Mouse (Mus musculus): ENCODE results near the gene Pou3f4. TPM values are rescaled to one million over a fixed set of nuclear protein-coding genes. Genes with fewer than 3 reads are reported as not detected.

Pou3f4 gene
- polyA plus RNA-seq, 1 experiment from 2014 or later = 8.4 TPM

GRCm38 (mm10) chrX:110814592-110815548 lies 790 bp downstream of the Pou3f4 start:
- Histone ChIP-seq H3K4me1 (ENCODE audit: control insufficient read depth, insufficient read depth, low read length) (no peaks in the 10 kb centered on the region), H3K4me2 (ENCODE audit: low read depth, low read length) (peak overlapping the region; percentile 50), H3K4me3 (ENCODE audit: low read depth, low read length) (peak overlapping the region; percentile 39), H3K36me3 (ENCODE audit: control insufficient read depth, insufficient read depth, low read length) (no peaks in the 10 kb centered on the region), H3K9me3 (ENCODE audit: control insufficient read depth, low read length) (no peaks in the 10 kb centered on the region), H3K9ac (replicated peaks; ENCODE audit: low read depth, low read length) (peak overlapping the region; percentile 56), H3K27ac (ENCODE audit: low read depth, low read length) (peak overlapping the region; percentile 65), H3K27me3 (ENCODE audit: control insufficient read depth, insufficient read depth, low read length) (no peaks in the 10 kb centered on the region)
- peak; percentile 38 for ATAC-seq (ENCODE audit: low read depth)
- 19% methylated on average over 52 of the region's 52 CpGs for WGBS

DNA sequence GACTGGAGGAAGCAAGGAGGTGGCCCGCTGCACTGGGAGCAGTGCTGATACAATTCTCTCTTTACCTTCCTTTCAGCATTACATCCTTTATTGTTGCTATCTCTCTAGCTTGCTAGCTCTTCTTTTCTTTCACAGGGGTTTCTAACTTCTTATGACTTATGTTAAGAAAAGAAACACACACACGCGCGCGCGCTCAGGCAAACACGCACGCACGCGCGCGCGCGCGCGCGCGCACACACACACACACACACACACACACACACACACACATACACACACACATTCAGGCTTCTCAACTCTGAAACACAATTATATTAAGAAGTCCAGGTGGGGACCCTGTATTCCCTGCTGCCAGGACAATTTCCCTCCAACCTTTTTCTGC lies 1.5 kb downstream of the Pou3f4 start:
- peak overlapping the region; percentile 56; the same call in 1 of the 2 replicates for H3K9ac ChIP-seq (replicated peaks; ENCODE audit: low read depth, low read length)
- H3K27ac ChIP-seq (ENCODE audit: low read depth, low read length) = peak overlapping the region; percentile 65
- H3K4me2 ChIP-seq (ENCODE audit: low read depth, low read length) = peak overlapping the region; percentile 50
- peak overlapping the region; percentile 39 for H3K4me3 ChIP-seq (ENCODE audit: low read depth, low read length)
- ATAC-seq (ENCODE audit: low read depth) = no peak
- H3K4me1 ChIP-seq (ENCODE audit: control insufficient read depth, insufficient read depth, low read length) = no peaks in the 10 kb centered on the region
- WGBS = 35% methylated on average over 16 of the region's 18 CpGs
- H3K36me3 ChIP-seq (ENCODE audit: control insufficient read depth, insufficient read depth, low read length) = no peaks in the 10 kb centered on the region
- H3K9me3 ChIP-seq (ENCODE audit: control insufficient read depth, low read length) = no peaks in the 10 kb centered on the region
- no peaks in the 10 kb centered on the region for H3K27me3 ChIP-seq (ENCODE audit: control insufficient read depth, insufficient read depth, low read length)

- 17% methylated on average over 16 of the region's 16 CpGs for WGBS
- Histone ChIP-seq H3K4me1 (ENCODE audit: control insufficient read depth, insufficient read depth, low read length) (no peaks in the 10 kb centered on the region), H3K9ac (replicated peaks; ENCODE audit: low read depth, low read length) (peak overlapping the region; percentile 56), H3K4me2 (ENCODE audit: low read depth, low read length) (peak overlapping the region; percentile 50), H3K4me3 (ENCODE audit: low read depth, low read length) (peak overlapping the region; percentile 39), H3K27me3 (ENCODE audit: control insufficient read depth, insufficient read depth, low read length) (no peaks in the 10 kb centered on the region), H3K9me3 (ENCODE audit: control insufficient read depth, low read length) (no peaks in the 10 kb centered on the region), H3K36me3 (ENCODE audit: control insufficient read depth, insufficient read depth, low read length) (no peaks in the 10 kb centered on the region), H3K27ac (ENCODE audit: low read depth, low read length) (peak overlapping the region; percentile 55)
- ATAC-seq (ENCODE audit: low read depth) = no peak
These were observed 2.5 kb downstream of the Pou3f4 start for GRCm38 (mm10) chrX:110816609-110817008.

DNA sequence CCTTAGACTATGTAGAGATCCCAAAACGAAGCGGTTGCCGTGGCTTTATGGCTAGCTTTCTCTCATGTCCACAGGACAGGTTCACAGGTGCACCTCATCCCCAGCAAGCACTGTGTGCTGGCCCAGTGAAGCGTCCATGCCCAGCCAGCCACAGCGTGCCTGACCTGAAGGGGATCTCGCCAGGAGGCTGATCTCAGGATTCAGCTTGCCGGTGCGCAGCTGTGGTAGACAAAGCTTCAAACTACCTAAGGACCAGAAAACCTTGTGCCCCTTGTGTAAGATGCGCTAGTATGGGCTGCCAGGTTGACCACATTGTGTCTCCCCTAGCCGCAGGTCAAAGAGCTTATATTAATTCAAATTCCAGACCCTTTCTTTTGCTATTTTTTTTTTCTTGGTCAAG lies 3.1 kb downstream of the Pou3f4 start:
- H3K36me3 ChIP-seq (ENCODE audit: control insufficient read depth, insufficient read depth, low read length) = no peaks in the 10 kb centered on the region
- WGBS = 18% methylated on average over 10 of the region's 10 CpGs
- ATAC-seq (ENCODE audit: low read depth) = no peak
- H3K4me3 ChIP-seq (ENCODE audit: low read depth, low read length) = peak overlapping the region; percentile 39
- peak overlapping the region; percentile 50 for H3K4me2 ChIP-seq (ENCODE audit: low read depth, low read length)
- no peaks in the 10 kb centered on the region for H3K4me1 ChIP-seq (ENCODE audit: control insufficient read depth, insufficient read depth, low read length)
- H3K9ac ChIP-seq (replicated peaks; ENCODE audit: low read depth, low read length) = peak overlapping the region; percentile 56
- peak overlapping the region; percentile 55; the same call in 1 of the 2 replicates for H3K27ac ChIP-seq (ENCODE audit: low read depth, low read length)
- H3K27me3 ChIP-seq (ENCODE audit: control insufficient read depth, insufficient read depth, low read length) = no peaks in the 10 kb centered on the region
- H3K9me3 ChIP-seq (ENCODE audit: control insufficient read depth, low read length) = no peaks in the 10 kb centered on the region

- Histone ChIP-seq H3K4me2 (ENCODE audit: low read depth, low read length) (no peak overlapping the region), H3K4me1 (ENCODE audit: control insufficient read depth, insufficient read depth, low read length) (no peaks in the 10 kb centered on the region), H3K4me3 (ENCODE audit: low read depth, low read length) (no peak overlapping the region), H3K9me3 (ENCODE audit: control insufficient read depth, low read length) (no peaks in the 10 kb centered on the region), H3K27ac (ENCODE audit: low read depth, low read length) (no peak overlapping the region), H3K36me3 (ENCODE audit: control insufficient read depth, insufficient read depth, low read length) (no peaks in the 10 kb centered on the region), H3K9ac (replicated peaks; ENCODE audit: low read depth, low read length) (no peak overlapping the region), H3K27me3 (ENCODE audit: control insufficient read depth, insufficient read depth, low read length) (no peaks in the 10 kb centered on the region)
- no peak for ATAC-seq (ENCODE audit: low read depth)
- 39% methylated on average over 2 of the region's 2 CpGs for WGBS
These were observed 23.4 kb downstream of the Pou3f4 start for GRCm38 (mm10) chrX:110837450-110837849.

DNA sequence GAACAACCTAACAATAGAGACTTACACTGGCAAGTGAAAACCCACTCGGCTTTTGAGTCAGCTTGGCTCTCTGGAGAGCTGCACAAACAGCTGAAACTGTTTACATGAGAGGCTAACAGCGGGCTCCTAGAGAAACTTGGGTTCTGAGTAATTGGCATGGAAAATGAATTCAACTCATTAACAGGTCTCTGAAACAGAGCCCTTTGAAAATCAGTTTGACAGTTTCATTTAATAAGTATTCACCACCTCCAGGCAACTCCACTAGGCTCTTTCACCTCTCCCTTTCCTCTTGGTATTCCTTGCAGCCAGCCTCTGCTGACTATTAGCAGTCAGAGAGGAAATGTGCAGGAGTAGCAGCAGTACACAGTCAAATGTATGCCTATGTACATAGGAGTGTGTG lies 37.2 kb downstream of the Pou3f4 start:
- Histone ChIP-seq H3K27ac (ENCODE audit: low read depth, low read length) (no peak overlapping the region), H3K4me2 (ENCODE audit: low read depth, low read length) (no peak overlapping the region), H3K36me3 (ENCODE audit: control insufficient read depth, insufficient read depth, low read length) (no peaks in the 10 kb centered on the region), H3K9me3 (ENCODE audit: control insufficient read depth, low read length) (no peaks in the 10 kb centered on the region), H3K4me3 (ENCODE audit: low read depth, low read length) (no peak overlapping the region), H3K4me1 (ENCODE audit: control insufficient read depth, insufficient read depth, low read length) (no peaks in the 10 kb centered on the region), H3K9ac (replicated peaks; ENCODE audit: low read depth, low read length) (no peak overlapping the region), H3K27me3 (ENCODE audit: control insufficient read depth, insufficient read depth, low read length) (no peaks in the 10 kb centered on the region)
- WGBS = 63% methylated on average over 2 of the region's 2 CpGs
- ATAC-seq (ENCODE audit: low read depth) = no peak

Measured in neural tube, embryonic 14.5 days (tissue).